Mouse (Mus musculus) T-helper 2 cell (primary cell): ENCODE measurements at regions not wholly inside any gene's neighbourhood (a gene's known extent, or its start where the extent isn't known, plus 50 kb on each side); places are given as distances from the start of the nearest gene placed in this dataset.

Experiments used
- in situ Hi-C: fragments of 300-600 bp; cut with MboI, MseI; formaldehyde crosslinking; loops from one replicate; pipeline ENCODE4 v1.15.1; 2025; ENCODE audit warnings: high pct_unique_total_duplicates

DNA sequence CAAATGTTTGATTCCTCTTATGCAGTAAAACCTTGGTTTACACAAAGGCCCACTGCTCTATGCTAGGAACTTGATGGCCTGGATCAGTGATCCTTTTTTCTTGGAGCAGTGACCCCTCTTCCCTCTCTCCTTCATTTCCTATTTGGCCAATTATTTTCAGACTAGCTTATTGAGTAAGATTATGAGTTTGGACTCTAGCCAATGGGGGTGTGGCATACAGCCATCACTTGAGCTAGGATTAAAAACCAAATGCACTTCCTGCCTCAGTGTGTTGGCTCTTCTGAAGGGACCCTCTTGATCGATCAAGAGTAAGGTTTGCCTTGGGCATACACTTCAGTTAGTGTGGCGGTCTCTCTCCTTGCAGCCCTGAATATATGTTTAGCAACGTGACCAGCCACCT lies 1172.6 kb upstream of the Gulo start:
- in situ Hi-C loops: loop anchor here (10.0 kb wide), 1 partner anchor 307 kb away; no protein-coding TSS in a partner anchor

DNA sequence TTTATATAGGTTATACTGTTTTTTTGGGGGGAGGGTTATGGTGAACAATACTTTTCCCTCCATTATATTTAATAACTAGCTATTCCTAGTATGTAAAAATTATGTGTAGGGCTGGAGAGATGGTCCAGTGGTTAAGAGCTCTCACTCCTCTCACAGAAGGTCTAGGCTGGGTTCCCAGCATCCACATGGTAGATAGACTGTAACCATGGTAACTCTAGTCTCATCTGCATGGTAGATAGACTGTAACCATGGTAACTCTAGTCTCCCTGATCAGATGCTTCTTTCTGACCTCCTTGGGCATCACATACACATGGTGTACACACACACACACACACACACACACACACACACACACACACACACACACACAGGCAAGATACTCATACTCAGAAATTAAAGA lies 1170.5 kb upstream of the Gulo start:
- in situ Hi-C loops: no loop called here

DNA sequence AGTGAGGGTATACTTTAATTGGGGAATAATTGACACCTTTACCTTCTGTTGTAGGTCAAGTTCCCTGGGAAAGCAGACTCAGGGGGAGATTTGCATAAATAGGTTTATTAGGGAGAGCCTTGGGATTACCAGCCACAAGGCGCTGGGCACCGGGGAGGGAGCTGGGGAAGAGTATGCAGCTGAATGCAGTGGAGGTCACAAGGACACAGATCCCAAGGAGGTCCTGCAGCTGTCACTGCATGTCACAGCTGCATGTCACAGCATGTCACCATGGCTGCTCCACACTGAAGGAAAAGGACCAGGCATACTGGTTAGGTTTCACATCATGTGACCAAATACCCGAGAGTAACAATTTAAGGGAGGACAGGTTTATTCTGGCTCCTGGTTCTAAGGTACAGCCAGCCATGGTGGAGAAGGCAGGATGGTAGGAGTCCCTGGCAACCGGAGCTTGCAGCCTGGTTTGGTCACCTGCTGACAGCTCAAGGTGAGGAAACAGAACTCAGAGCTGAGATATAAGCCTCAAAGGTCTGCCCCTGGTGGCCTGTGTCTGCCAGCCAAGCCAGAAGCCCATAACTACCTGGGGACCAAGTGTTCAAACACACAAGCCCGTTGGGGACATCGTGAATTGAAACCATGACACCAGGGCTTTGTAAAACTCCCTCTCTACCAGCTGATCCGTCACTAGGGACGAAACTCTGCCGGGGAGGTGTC lies 1169.5 kb upstream of the Gulo start:
- in situ Hi-C loops: no loop called here

DNA sequence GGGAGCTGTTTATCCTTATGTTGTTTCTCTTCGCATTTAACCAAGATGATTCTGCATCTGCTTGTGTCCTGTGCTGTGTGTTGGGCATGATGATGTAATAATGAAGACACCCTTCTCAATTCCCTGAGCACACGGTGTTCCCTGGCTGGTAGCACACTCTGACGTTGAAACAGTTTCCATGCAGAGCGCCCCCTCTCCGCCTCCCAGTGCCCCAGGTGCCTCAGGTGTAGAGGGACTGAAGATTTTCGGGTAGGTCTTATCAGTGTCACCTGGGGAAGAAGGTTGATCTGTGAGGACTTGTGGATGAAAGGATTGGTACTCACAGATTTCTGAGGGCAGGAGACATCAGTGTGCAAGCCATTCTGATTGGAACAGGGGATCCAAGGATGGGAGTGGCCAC lies 1167.7 kb upstream of the Gulo start:
- in situ Hi-C loops: no loop called here

DNA sequence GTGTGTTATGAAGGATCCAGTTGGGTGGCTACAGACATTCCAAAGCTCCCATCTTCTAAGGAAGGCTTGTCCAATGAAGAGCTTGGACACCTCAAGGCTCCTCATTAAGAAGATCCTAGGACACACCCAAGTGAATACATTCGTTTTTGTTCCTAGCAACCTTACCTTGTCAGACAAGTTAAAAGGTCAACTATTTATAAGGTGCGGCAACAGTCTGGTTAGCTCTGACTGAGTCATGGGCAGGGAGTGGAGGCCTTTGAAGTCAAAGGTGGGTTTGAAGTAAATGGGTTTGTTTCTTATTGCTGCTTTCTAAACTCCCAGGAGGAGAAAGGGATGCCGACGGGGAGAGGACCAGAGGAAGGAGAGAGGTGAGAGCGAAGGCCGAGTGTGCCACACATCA lies 1167.1 kb upstream of the Gulo start:
- in situ Hi-C loops: no loop called here

DNA sequence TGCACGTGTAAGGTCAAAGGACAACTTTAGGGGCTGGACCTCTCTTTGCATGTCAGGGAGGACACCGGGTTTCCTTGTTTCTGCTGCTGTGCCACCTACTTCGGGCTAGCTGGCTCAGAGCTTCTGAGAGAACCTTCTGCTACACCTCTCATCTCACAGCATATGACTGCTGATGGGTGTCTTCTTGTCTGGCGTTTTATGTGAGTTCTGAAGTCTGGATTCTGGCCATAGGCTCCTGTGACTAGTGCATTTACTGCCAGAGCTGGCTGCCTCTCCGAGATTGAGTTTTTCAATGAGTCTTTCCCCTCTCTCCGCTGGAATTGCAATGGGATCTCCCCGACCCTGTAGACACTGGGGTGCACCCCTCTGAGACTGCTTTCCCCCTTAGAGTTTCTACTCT lies 1165.9 kb upstream of the Gulo start:
- in situ Hi-C loops: loop anchor here (25.0 kb wide), 1 partner anchor 513 kb away; no protein-coding TSS in a partner anchor

DNA sequence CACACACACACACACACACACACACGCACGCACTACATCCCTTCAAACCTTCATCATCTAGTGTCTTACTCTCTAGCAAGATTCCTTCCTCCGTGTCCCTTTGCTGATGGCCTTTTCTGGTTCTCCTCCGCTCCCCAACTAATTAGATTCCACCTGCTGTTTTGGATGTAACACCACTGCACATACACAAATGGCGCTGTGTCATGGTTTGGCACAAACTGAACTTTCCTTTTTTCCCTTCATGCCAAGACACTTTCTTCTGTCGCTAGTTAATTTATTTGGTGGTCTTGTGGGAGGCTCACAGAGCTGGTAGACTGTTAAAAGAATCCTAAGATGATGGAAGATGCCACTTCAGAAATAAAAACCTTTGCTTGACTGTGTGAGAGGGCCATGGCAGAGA lies 1161.8 kb upstream of the Gulo start:
- in situ Hi-C loops: loop anchor here (25.0 kb wide), 1 partner anchor 508 kb away; no protein-coding TSS in a partner anchor

DNA sequence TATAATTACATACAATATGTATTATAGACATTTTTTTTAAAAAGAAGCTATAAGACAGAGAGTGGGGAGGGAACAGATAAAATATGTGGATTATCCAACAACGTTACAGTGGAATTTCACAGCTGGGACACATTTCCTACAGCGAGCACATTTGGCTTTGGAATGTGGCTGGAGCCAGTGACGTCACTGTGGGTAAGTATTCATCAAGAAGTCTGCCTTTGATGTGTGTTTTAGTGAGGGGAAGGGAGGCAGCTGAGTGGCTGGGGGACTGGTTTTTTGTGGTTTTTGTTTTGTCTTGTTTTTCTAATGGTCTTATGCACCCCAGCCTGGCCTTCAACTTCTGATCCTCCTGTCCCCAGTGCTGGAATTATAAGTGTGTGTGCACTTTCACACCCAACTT lies 1161.2 kb upstream of the Gulo start:
- in situ Hi-C loops: loop anchor here (25.0 kb wide), 1 partner anchor 508 kb away; no protein-coding TSS in a partner anchor

DNA sequence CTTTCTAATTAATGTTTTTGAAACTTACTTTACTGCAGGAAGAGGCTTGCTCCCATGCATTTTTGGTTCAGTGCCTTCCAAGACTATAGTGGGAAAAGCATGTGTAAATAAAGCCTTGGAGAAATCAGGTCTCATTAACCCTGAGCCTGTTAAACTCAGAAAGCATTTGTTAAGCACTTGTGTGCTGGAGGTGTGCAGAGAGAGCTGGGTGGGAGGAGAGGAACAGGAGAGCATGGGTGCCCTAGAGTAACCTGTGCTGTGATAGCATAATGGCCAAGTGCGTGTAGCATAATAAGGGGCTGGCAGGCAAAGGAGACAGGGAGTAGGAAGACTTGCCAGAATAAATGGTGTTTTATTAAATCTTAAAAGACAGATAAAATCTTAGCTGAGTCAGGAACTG lies 1160.2 kb upstream of the Gulo start:
- in situ Hi-C loops: loop anchor here (25.0 kb wide), 1 partner anchor 507 kb away; no protein-coding TSS in a partner anchor

DNA sequence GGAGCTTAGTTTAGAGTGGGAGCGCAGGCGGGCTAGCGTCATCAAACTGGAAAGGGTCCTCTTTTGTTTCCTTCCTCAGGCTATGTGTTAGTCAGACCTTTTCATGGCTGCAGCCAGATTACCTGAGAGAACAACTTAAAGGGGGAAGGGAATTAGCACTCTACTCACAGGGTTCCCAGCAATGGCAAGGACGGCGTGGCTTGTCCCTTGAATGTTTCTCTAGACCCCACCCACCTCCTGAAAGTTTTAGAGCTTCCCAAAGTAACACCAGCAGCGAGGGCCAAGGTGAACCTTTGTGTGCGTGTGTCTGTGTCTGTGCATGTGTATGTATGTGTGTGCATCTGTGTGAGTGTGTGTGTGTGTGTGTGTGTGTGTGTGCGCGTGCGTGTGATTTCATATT lies 1151.0 kb upstream of the Gulo start:
- in situ Hi-C loops: loop anchor here (25.0 kb wide), 1 partner anchor 498 kb away; no protein-coding TSS in a partner anchor

DNA sequence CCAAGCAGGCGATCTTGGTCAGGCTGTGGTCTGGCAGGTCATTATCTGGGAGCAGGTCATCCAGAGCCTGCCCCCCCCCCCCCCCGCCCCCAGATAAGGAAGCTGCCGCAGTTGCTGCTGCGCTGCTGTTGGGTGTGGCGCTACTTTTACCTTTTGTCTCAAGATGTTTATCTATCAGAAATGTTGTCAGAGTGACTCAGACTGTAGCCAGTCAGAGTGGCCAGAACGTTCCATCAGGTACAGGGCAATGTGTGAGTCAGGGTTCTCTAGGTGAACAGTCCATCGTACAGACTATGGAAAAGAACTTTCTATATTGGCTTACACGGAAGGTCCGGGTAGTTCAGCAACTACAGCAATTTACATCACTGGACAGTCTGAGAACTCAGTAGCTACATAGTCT lies 1149.9 kb upstream of the Gulo start:
- in situ Hi-C loops: loop anchor here (25.0 kb wide), 1 partner anchor 497 kb away; no protein-coding TSS in a partner anchor

DNA sequence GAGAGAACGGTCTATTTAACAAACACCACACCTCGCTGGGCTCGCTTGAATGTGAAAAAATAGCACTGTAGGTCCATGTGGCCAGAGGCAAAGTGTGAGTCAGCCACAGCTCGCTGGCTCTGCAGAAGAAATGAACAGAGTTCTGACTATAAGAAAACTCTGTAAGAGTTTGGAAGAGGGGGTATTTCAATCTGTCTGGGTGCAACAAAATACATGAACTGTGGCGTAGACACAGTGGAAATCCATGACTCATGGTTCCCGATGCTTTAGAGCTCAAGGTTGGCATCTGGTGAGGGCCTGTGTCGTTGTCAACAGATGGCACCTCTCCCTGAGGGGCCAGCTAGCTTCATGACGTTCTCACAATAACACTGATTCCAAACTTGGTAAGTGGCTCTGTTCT lies 1147.4 kb upstream of the Gulo start:
- in situ Hi-C loops: loop anchor here (25.0 kb wide), 1 partner anchor 494 kb away; no protein-coding TSS in a partner anchor

DNA sequence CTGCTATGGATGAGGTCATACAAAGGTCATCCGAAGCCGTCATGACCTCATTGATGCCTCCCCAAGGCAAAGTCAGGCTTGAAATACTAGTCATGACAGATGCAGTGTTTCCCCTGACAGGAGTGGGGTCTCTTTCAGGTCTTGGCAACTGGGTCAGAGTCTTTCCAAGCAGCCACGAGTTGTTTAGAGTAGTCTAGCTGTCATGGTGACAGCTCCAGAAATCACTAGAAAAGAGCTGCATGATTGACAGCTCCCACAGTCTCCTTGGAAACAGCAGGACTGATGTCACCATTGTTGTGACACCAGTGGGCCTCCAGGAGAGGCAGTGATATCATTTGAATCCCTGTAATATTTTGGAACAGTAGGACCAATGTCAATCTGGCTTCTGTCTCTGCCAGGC lies 1144.6 kb upstream of the Gulo start:
- in situ Hi-C loops: loop anchor here (25.0 kb wide), 1 partner anchor 491 kb away; no protein-coding TSS in a partner anchor

DNA sequence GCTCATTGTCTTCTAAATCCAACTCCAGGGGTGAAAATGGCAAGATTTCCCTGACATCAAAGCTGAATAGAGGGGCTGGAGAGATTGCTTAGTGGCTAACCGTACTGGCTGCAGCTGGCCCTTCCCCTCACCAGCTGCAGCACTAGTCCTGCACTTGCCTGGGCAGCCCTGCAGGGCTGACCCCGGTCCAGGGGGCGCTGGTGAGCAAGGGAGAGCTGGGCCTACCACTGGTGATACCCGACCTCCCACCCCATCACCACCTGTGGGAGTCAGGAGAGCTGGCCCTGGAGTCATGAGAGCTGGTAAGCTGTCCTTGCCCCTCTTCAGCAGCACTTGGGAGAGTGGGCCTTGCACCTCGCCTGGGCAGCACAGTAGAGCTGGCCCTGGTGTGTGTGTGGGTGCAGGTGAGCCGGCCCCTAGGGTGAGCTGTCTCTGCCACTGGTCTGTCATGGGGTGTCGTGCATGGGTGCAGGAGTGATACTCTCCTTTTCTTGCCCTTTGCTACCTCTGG lies 1141.0 kb upstream of the Gulo start:
- in situ Hi-C loops: loop anchor here (10.0 to 25.0 kb wide), 2 partner anchors 488 to 1665 kb away; no protein-coding TSS in a partner anchor

DNA sequence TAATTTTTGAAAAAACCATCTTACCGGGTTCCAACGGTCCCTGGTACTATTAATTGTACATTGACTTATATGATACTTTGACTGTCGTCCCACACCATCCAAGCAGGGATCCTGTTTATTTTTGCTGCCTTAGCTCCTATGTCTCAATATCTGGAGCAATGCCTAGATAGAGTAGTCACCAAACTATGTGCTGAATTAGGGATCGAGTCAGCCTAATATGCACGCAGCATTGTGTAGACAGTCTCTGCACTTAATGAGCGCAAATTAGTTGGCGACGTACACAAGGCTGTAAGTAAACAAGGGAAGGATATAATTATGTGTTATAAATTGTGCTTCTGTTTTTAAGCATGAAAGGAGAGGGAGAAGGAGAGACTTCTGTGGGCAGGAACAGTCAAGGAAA lies 1140.1 kb upstream of the Gulo start:
- in situ Hi-C loops: loop anchor here (10.0 kb wide), 1 partner anchor 1666 kb away; no protein-coding TSS in a partner anchor

DNA sequence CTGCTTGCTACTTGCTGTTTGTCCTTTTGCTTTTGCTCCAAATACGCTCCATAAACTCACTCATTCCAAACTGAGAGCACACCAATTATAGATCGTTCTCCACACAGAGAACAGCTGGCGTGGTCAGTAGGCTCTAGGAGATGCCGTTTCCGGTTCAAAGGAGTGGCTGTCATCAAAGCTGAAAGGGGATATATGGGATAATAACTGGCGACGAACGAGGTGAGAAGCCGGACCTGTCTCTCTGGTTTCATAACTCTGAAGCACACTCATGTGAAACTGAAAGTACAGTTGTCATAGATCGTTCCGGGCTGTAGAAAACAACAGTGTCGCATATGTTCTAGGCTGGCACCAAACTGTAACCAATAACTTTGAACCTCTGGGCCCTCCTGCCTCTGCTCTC lies 1137.6 kb upstream of the Gulo start:
- in situ Hi-C loops: loop anchor here (10.0 kb wide), 1 partner anchor 1668 kb away; no protein-coding TSS in a partner anchor

DNA sequence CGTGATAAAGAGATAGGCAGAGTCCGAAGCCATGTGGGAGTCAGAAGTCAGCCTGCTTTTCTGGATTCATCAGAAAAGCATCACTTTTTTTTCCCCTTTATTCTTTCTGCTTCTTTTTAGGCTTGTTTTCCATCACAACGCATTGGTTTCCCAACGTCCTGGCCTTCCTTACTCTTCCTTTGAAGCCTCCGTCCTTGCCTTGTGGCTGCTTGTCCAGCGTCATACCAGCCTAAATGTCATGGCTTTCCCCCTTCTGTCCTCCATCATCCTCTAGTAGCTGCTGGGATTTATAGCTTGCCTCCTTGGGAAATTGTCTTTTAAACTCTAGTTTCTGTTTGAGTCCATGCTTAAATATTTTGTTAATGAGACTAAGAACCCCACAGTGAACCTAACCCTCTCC lies 1136.0 kb upstream of the Gulo start:
- in situ Hi-C loops: loop anchor here (10.0 kb wide), 1 partner anchor 1670 kb away; no protein-coding TSS in a partner anchor

DNA sequence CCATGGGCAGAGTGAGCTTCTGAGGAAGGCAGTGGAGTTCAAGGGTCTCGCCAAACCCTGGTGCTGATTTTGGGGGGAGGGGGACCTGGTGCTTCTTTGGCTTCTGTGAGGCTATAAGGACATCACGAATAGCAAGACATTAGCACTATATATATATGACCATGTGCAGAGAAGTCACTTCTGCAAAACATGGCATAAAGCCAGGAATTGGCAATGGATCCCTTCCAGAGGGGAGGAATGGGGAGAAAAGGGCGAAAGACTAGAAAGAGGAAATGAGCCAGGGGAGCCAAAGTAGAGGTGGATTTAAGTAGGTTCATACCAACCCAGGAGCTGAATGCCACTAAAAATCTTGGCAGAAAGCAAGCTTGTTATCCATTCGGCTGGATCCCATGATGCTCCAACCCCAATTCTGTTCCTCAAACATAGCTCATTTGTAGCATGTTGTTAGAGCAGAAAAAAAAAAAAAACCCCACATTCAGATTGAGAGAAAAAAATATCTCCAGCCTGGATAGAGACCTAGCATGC lies 1135.5 kb upstream of the Gulo start:
- in situ Hi-C loops: loop anchor here (10.0 kb wide), 1 partner anchor 1670 kb away; no protein-coding TSS in a partner anchor

DNA sequence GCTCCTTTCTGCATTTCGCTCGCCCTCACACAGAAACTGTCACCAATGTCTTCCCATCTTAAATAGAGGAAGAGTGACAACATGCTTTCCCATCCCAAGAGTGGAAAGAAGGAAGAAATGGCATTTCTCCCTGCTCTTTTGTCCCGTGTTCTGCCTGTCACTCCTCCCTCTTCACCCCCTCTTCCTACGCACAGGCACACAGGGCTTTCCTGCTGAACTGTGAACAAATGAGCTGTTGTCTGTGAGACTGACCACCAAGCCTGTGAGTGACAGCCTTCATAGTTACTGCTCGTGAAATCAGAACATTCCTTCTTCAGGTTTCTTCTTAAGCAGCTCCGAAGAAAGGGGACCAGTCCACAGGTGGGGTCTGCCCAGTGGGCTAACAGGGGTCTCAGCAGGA lies 1134.8 kb upstream of the Gulo start:
- in situ Hi-C loops: loop anchor here (10.0 kb wide), 1 partner anchor 1671 kb away; no protein-coding TSS in a partner anchor

DNA sequence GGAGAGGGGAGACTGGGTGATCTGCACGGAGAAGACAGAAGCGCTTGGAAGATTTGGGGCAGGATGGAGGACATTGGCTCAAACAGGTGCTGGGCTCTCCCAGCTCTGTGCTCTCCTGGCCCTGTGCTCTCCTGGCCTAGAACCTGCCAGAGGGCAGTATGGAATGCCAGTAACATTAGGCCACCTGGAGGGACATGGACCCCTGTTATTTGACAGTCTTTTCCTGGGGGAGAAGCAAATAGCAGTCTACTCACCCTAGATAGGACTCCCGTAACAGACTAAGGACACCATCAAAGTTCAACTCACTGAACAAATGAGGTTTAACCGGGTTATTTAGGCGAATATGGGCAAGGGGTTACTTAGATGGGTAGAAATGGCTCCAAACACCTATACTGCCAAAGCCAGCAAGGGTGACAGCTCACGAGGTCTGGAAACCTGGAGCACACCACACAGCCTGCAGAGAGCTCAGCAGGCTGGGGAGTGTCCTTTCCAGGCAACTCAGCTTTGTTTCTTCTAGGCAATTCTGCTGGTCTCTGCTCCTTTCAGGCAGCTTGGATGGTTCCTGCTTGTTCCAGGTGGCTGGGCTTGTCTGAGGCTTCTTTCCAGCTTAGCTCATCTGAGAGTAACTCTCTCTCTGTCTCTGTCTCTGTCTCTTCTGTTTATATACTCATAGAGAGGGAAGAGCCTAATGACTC lies 1133.7 kb upstream of the Gulo start:
- in situ Hi-C loops: loop anchor here (10.0 kb wide), 1 partner anchor 1672 kb away; no protein-coding TSS in a partner anchor

DNA sequence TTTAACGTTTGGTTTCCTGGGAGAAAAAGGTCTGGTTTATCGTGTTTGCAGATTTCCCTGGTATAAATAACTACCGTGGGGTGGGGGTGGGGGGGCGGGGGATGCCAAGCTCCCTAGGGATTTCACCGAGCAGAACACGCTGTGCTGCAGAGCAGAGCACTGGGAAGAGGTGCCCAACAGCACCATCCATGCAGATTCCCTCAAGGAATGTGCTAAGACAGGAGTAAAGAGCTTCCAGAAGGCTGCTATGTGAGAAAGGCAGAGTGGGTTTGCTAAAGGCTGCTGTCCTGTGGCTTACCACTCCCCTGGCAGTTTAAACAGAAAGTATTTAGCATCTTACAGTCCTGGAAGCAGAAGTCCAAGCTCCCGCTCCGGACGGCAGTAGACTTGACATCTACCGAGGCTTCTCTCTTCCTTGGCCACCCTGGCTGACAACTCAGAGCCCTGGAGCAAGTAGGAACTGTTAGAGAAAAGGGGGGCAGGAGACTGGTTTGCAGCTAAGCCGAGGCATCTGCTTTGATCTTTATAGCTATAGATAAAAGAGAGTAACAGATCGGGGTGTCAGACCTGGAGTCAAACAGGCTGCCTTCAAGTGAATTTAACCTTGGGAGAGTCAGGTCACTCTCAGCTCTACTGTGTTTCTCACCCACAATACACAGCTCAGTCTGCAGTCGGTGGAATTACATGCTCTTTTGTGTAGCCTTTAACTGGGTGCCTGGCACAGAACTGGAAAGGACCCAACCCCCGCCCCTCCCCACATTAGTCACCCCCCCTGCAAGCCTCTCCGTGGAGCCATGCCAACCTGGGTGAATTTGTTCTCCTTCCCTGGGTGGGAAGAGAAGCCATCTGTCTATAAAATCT lies 1132.8 kb upstream of the Gulo start:
- in situ Hi-C loops: loop anchor here (10.0 kb wide), 1 partner anchor 1673 kb away; no protein-coding TSS in a partner anchor
